Mouse (Mus musculus) neural tube, embryonic 12.5 days (tissue): ENCODE data around the gene Nle1. TPM values are rescaled to one million over a fixed set of nuclear protein-coding genes. Genes with fewer than 3 reads are reported as not detected.

Experiments used
- ATAC-seq: fragments of 200-750 bp; cut with Nextera tagmentation; 2 replicates; pipeline ENCODE4 v1.8.0; 2017; ENCODE audit warnings: low read depth, mild to moderate bottlenecking, moderate TSS enrichment, moderate library complexity; ENCODE audit not compliant: low FRiP score
- H3K27ac ChIP-seq: fragments of 300-500 bp; sonication (generic); 2 replicates; pipeline ENCODE4 v1.5.1; 2016
- H3K27me3 ChIP-seq: fragments of 300-500 bp; sonication (generic); replicated peaks from 2 replicates; pipeline ENCODE4 v1.6.1; 2016; ENCODE audit warnings: mild to moderate bottlenecking
- H3K36me3 ChIP-seq: fragments of 300-500 bp; sonication (generic); 2 replicates; pipeline ENCODE4 v1.6.1; 2016; ENCODE audit warnings: mild to moderate bottlenecking
- H3K4me1 ChIP-seq: fragments of 300-500 bp; sonication (generic); 2 replicates; pipeline ENCODE4 v1.6.1; 2016
- H3K4me2 ChIP-seq: fragments of 300-500 bp; sonication (generic); replicated peaks from 2 replicates; pipeline ENCODE4 v1.6.1; 2016; ENCODE audit warnings: mild to moderate bottlenecking
- H3K4me3 ChIP-seq: fragments of 300-500 bp; sonication (generic); 2 replicates; pipeline ENCODE4 v1.5.1; 2016
- H3K9ac ChIP-seq: fragments of 300-500 bp; sonication (generic); 2 replicates; pipeline ENCODE4 v1.6.1; 2016; ENCODE audit warnings: mild to moderate bottlenecking
- H3K9me3 ChIP-seq: fragments of 300-500 bp; sonication (generic); 2 replicates; pipeline ENCODE4 v1.6.1; 2016; ENCODE audit warnings: mild to moderate bottlenecking
- WGBS: fragments of 180-500 bp; shearing (Covaris S2); methylation state at CpG from one replicate; pipeline ENCODE4 v1.1.7; 2016; 5-methylcytosine and 5-hydroxymethylcytosine counted together
- polyA plus RNA-seq: library from polyadenylated mRNA; unstranded; fragments of >200 nt; fragmentation: Nextera tagmentation; extraction: Ambion mirVana; gene quantifications from 2 replicates; pipeline ENCODE4 v1.2.1, GENCODE M21; 2016

Nle1 gene
- polyA plus RNA-seq, 1 experiment from 2014 or later: 31.5 TPM

DNA sequence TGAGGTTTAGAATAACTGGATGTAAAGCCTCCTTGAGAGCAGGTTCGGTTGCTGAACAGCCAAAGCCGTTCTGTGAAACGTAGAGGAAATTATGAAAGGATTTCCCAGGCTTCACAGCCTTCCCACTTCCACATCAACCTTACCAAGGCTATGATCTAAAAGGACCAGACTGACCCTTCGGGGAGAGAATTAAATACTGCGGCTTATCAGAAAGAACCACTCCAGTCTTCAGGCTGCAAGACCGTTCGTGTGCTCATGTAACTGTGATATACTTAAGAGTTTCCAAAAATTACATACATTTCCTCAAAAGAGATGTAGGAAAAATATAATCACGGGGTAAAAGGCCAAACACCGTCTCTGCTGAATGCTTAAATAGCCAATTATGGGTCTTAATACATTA lies 45.6 kb downstream of the Nle1 start:
- no peaks in the 10 kb centered on the region for H3K9me3 ChIP-seq
- no peaks in the 10 kb centered on the region for H3K36me3 ChIP-seq
- H3K4me3 ChIP-seq: no peak overlapping the region
- WGBS: 80% methylated on average over 9 of the region's 9 CpGs
- H3K27ac ChIP-seq: no peak overlapping the region
- ATAC-seq: no peak
- H3K9ac ChIP-seq: no peak overlapping the region
- no peaks in the 10 kb centered on the region for H3K27me3 ChIP-seq
- peaks cover 5% of the 10 kb centered on the region; the same call in 1 of the 2 replicates for H3K4me1 ChIP-seq
- H3K4me2 ChIP-seq: no peak overlapping the region

DNA sequence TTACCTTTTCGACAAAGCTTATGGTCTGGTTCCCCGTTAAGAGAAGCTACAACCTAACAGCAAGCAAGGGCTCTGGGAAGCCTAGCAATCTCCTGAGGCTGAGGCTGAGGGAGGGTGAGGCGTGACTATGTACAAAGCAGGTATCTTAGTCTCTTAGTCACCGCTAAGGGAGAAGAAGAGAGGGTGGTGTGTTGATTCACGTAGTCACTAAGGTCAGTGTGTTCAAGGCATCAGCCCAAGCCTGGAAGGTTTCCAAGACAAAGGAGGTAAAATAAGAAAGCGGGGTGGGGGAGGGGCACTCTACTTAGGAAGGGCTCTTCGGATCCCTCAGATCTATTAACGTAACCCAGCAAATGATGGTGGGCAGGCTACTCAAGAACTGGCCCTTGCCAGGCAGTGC lies 46.7 kb downstream of the Nle1 start:
- WGBS: 73% methylated on average over 8 of the region's 8 CpGs
- Histone ChIP-seq H3K4me3 (no peak overlapping the region), H3K4me2 (no peak overlapping the region), H3K36me3 (no peaks in the 10 kb centered on the region), H3K9me3 (no peaks in the 10 kb centered on the region), H3K27me3 (no peaks in the 10 kb centered on the region), H3K9ac (no peak overlapping the region), H3K4me1 (peaks cover 5% of the 10 kb centered on the region; the same call in 1 of the 2 replicates), H3K27ac (no peak overlapping the region)
- ATAC-seq: no peak

DNA sequence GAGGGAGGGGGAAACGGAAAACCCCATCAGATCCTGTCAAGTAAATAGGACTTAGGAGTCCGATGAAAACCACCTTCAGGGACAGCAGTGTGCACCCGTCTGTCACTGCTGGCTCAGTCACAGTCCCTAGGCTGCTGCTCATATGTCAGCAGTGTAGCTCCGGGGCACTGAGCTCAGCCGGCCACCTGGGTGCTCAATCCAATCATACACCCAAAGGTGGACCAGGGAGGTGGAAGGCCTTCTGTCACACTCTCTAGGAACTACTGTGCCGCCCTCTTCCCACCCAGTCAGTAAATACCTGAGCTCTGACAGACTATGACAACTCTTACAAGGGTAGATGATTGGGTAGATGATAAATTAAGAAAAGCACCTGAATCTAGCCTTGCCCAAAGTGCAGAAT lies 47.5 kb downstream of the Nle1 start:
- Histone ChIP-seq H3K9ac (no peak overlapping the region), H3K36me3 (no peaks in the 10 kb centered on the region)
- 81% methylated on average over 6 of the region's 6 CpGs for WGBS

DNA sequence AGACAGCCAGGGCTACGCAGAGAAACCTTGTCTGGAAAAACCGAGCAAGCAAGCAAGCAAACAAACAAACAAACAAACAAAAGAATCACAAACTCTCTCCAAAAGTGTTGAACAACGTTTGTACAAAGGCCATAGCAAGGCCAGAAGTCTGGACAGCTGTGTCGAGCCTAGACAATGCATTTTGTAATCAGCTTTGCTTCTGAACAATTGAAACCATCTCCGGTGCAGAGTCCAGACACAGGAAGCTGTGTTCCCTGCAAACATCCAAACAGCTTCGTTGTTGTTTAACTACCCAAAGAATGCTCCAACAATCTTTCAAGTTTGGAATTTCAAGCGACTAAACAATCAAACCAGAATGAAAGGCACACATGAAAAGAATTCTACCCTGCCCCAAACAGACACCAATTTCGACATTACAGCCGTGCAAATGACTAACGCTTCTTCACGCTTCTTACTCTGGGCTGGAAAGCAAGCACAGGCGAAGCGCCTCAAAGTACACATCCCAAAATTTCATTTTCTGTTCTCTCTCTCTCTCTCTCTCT lies 50.8 kb downstream of the Nle1 start:
- H3K27ac ChIP-seq: no peak overlapping the region
- no peak overlapping the region for H3K9ac ChIP-seq
- H3K4me3 ChIP-seq: no peak overlapping the region
- no peaks in the 10 kb centered on the region for H3K27me3 ChIP-seq
- peaks cover 3% of the 10 kb centered on the region; the same call in 1 of the 2 replicates for H3K4me1 ChIP-seq
- 77% methylated on average over 13 of the region's 13 CpGs for WGBS
- H3K9me3 ChIP-seq: no peaks in the 10 kb centered on the region
- ATAC-seq: no peak
- H3K4me2 ChIP-seq: no peak overlapping the region
- H3K36me3 ChIP-seq: no peaks in the 10 kb centered on the region

More for the DNA sequence above, 47.5 kb downstream of the Nle1 start:
- Histone ChIP-seq H3K4me1 (peaks cover 5% of the 10 kb centered on the region; the same call in 1 of the 2 replicates), H3K27ac (no peak overlapping the region), H3K27me3 (no peaks in the 10 kb centered on the region), H3K4me3 (no peak overlapping the region), H3K4me2 (no peak overlapping the region), H3K9me3 (no peaks in the 10 kb centered on the region)
- no peak for ATAC-seq

DNA sequence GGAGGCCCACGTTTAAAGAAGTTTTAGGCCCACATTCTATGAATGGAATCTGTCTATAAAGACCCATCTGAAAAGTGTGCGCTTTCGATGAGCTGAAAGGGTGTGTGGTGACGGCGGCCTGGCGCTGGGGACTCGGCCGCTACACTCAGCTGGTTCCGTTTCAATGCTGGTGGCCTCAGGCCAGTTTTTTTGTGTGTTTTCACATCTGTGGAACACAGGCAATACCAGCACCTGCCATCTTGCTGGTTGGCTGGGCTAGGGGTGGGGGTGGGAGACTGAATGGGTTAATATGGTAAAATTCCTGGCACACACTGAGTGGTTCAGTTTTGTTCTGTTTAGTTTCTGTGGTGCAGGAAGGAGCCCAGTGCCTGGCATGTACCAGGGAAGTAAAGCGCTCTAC lies 52.2 kb downstream of the Nle1 start:
- H3K4me1 ChIP-seq: 0 out of 2 replicates have a peak, but pooled peaks cover 8% of the 10 kb centered on the region
- H3K9ac ChIP-seq: no peak overlapping the region
- no peak for ATAC-seq
- H3K4me3 ChIP-seq: no peak overlapping the region
- H3K27me3 ChIP-seq: no peaks in the 10 kb centered on the region
- no peaks in the 10 kb centered on the region for H3K9me3 ChIP-seq
- WGBS: 53% methylated on average over 10 of the region's 10 CpGs
- H3K36me3 ChIP-seq: no peaks in the 10 kb centered on the region
- no peak overlapping the region for H3K27ac ChIP-seq
- H3K4me2 ChIP-seq: no peak overlapping the region

DNA sequence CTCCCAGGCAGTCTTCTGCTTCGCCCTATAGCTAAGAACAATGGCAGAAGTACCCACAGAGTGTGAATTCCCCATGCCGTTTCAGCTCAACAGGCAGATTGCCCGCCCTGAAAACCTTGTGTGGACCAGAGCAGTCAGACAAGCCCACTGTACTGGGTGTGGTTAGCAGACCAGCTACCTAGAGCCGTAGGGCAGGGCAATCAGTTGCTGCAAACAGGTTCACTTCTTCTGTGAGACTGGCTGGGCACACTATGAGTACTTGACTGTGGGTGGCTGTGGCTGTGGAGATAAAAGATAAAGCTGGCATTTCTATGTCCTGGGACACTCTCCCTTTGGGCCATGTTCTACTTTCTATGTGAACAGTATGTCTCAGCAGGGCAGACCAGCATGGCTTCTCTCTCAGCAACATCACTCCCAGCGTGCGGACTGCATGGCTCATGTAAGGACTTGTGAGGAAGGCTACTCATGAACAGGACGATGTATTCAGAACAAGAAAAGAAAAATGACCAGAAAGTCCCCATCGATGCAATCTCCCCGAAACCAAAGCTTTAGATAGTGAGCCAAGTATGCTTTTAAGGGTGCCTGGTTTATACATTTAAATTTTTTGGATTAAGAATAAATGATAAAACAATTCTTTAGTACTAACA lies 52.8 kb downstream of the Nle1 start:
- Histone ChIP-seq H3K27me3 (no peaks in the 10 kb centered on the region), H3K4me2 (no peak overlapping the region), H3K36me3 (no peaks in the 10 kb centered on the region), H3K4me3 (no peak overlapping the region), H3K27ac (no peak overlapping the region), H3K9ac (no peak overlapping the region), H3K9me3 (no peaks in the 10 kb centered on the region), H3K4me1 (peaks cover 8% of the 10 kb centered on the region; the same call in 1 of the 2 replicates)
- 82% methylated on average over 9 of the region's 9 CpGs for WGBS
- ATAC-seq: no peak

DNA sequence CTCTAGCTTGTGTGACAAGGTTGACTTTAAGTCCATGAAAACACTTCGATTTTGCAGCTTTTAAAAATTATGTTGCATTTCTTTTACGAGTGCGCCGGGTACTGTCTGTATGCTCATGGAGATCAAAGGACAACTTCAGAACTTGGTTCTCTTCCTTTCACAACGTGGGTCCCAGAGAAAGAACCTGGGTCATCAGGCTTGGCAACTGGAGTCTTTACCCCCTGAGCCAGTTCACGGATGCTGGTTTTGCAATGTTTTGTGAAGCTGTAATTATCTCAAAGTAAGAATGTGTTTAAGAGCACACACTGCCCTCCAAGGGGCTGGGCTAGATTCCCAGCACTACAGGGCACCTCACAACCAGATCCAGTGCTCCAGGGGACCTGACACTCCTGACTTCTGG lies 54.1 kb downstream of the Nle1 start:
- no peak overlapping the region for H3K9ac ChIP-seq
- H3K9me3 ChIP-seq: no peaks in the 10 kb centered on the region
- no peaks in the 10 kb centered on the region for H3K36me3 ChIP-seq
- no peak for ATAC-seq
- no peak overlapping the region for H3K27ac ChIP-seq
- H3K4me3 ChIP-seq: no peak overlapping the region
- H3K4me2 ChIP-seq: no peak overlapping the region
- peaks cover 13% of the 10 kb centered on the region; the same call in 1 of the 2 replicates for H3K4me1 ChIP-seq
- no peaks in the 10 kb centered on the region for H3K27me3 ChIP-seq
- WGBS: 88% methylated on average over 6 of the region's 6 CpGs

DNA sequence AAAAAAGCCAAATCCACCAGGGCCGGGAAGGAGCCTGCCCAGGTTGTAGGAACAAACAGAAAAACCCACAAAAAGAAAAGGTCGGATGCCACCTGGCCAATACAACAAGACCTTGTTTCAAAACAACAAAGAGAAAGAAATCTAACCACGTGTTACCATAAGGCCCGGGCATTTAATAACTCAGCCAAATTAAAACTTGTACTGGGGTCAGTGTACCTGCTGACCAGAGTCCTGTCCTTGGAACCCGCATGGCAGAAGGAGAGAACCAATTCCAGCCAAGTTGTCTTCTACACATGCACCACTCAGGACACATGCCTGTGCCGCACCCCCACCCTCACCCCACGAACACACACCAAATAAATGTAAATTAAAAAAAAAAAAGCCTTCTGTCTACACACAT lies 55.3 kb downstream of the Nle1 start:
- Histone ChIP-seq H3K36me3 (no peaks in the 10 kb centered on the region), H3K9me3 (no peaks in the 10 kb centered on the region), H3K9ac (no peak overlapping the region), H3K27me3 (no peaks in the 10 kb centered on the region), H3K4me3 (no peak overlapping the region), H3K4me2 (no peak overlapping the region), H3K4me1 (peaks cover 13% of the 10 kb centered on the region; the same call in 1 of the 2 replicates), H3K27ac (no peak overlapping the region)
- no peak for ATAC-seq
- WGBS: 96% methylated on average over 7 of the region's 7 CpGs

DNA sequence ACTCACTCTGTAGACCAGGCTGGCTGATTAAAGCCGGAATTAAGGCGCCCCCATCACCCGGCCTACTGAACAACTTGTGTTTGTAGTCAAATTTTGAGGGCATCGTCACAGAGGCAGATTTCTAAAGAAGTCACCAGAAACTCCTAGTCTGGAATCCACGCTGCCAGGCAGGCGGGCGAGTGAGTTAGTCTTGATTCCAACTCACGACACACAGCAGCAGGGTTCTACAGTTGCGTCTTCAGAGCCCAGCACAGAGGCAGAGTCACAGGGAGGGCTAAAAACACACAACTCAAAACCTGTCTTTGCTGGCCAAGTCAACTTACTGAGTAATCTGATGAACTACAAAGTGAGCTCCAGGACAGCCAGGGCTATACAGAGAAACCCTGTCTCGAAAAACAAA lies 55.7 kb downstream of the Nle1 start:
- no peak overlapping the region for H3K4me2 ChIP-seq
- ATAC-seq: no peak
- no peaks in the 10 kb centered on the region for H3K9me3 ChIP-seq
- no peaks in the 10 kb centered on the region for H3K27me3 ChIP-seq
- no peak overlapping the region for H3K9ac ChIP-seq
- WGBS: 87% methylated on average over 10 of the region's 10 CpGs
- no peak overlapping the region for H3K27ac ChIP-seq
- H3K36me3 ChIP-seq: no peaks in the 10 kb centered on the region
- no peak overlapping the region for H3K4me3 ChIP-seq
- peaks cover 14% of the 10 kb centered on the region; the same call in 1 of the 2 replicates for H3K4me1 ChIP-seq

DNA sequence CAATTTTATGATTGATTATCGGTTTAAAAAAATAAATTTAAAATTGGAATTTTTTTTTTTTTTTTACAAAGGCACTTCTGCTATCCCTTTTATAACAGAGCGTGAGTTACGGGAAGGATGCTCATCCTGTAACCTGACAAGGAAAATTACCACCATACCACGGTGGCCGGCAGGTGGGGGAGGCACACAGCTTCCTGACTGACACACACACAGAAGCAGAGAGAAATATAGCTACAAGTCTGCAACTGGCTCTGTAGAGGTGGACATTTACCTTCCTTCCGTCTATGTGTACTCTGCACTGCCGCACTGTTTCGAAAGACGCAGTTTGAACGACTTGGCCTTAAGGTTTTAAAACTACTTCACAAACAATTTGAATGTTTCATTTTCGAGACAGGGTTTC lies 56.1 kb downstream of the Nle1 start:
- Histone ChIP-seq H3K4me2 (peak overlapping the region; percentile 21; the same call in 1 of the 2 replicates), H3K9me3 (no peaks in the 10 kb centered on the region), H3K27ac (no peak overlapping the region), H3K36me3 (no peaks in the 10 kb centered on the region), H3K4me3 (no peak overlapping the region), H3K9ac (no peak overlapping the region), H3K27me3 (no peaks in the 10 kb centered on the region), H3K4me1 (peaks cover 18% of the 10 kb centered on the region; the same call in 1 of the 2 replicates)
- ATAC-seq: no peak
- WGBS: 88% methylated on average over 11 of the region's 11 CpGs

Other genes with a start within 250 kb of the Nle1 start
- 0.26 and 0.34 TPM in 2 replicates for gene Cct6b, start 144.1 kb downstream of the Nle1 start, polyA plus RNA-seq
- 34.4 and 41.1 TPM in 2 replicates for gene Zfp830, start 144.1 kb downstream of the Nle1 start, polyA plus RNA-seq
- 40.7 and 42.6 TPM in 2 replicates for gene Lig3, start 127.3 kb downstream of the Nle1 start, polyA plus RNA-seq
- 8.1 and 10.7 TPM in 2 replicates for gene Rffl, start 37.2 kb downstream of the Nle1 start, polyA plus RNA-seq
- gene Rad51d, start 17.8 kb downstream of the Nle1 start, polyA plus RNA-seq: 12.6 and 13.5 TPM in 2 replicates
- gene Fndc8, start 16.3 kb downstream of the Nle1 start, polyA plus RNA-seq: 0.39 and 0.54 TPM in 2 replicates
- gene Unc45b, start 2.1 kb upstream of the Nle1 start, polyA plus RNA-seq: 5.4 TPM in 2 replicates
- gene Slfn5, start 42.9 kb upstream of the Nle1 start, polyA plus RNA-seq: 0.59 and 1.6 TPM in 2 replicates
- gene Slfn9, start 83.4 kb upstream of the Nle1 start, polyA plus RNA-seq: 7.4 and 8.2 TPM in 2 replicates
- 0.27 TPM in 1 of 2 replicates, not detected in the other for gene Slfn8, start 112.4 kb upstream of the Nle1 start, polyA plus RNA-seq
- gene Slfn2, start 156.7 kb upstream of the Nle1 start, polyA plus RNA-seq: 1.1 and 1.6 TPM in 2 replicates
- not detected in 2 replicates for gene Slfn1, start 208.4 kb upstream of the Nle1 start, polyA plus RNA-seq